Mouse (Mus musculus): ENCODE data around the gene Arvcf. TPM values are rescaled to one million over a fixed set of nuclear protein-coding genes. Genes with fewer than 3 reads are reported as not detected.
A peak's percentile ranks its signal among the peaks of the same experiment; 100 is the strongest.

The Arvcf gene
- polyA plus RNA-seq, 1 experiment from 2014 or later, result 8.7 TPM

DNA sequence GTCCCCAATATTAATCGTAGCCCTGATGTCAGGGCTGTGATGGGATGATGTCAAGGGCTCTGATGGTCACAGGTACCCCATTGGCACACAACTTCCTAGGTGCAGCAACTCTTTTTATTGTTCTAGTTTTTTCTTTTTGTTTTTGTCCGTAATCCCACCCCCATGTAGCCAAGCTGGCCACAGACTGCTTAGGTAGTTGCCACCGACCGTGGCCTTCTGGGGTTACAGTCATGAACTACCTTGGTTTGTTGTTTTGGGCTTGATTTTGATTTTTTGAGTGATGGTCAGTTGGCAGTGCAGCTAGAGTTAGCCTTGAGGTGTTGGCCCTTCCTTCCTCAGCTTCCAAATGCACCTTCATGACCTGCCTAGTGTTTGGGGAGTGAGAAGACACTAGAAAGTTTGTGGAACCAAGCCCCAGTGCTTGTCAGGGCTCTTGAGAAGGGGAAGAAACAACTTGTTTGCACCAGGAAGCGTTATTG, 78.9 kb downstream of the Arvcf start, which contains the start of gene Comt:
Gene Comt (minus strand): TSS at position 51 of the 479 bp plus-strand sequence.
- Histone ChIP-seq H3K9ac (ENCODE audit: low read length) (peak within 1 kb of the TSS; percentile 87), H3K4me1 (replicated peaks; ENCODE audit: control insufficient read depth, insufficient read depth) (no peaks in the 10 kb centered on the region), H3K27ac (replicated peaks) (peak within 1 kb of the TSS; percentile 88), H3K4me2 (replicated peaks; ENCODE audit: low read depth) (peak within 1 kb of the TSS; percentile 87), H3K27me3 (ENCODE audit: control insufficient read depth, insufficient read depth, low read length) (no peaks in the 10 kb centered on the region), H3K36me3 (ENCODE audit: control insufficient read depth, insufficient read depth, low read length) (no peaks in the 10 kb centered on the region), H3K4me3 (ENCODE audit: low read depth, low read length) (peak within 1 kb of the TSS; percentile 77), H3K9me3 (ENCODE audit: control insufficient read depth, low read length) (no peaks in the 10 kb centered on the region)
- DNase-seq (ENCODE audit: low spot score) (no peak), ATAC-seq (ENCODE audit: low FRiP score, low TSS enrichment) (no peak)
- TF ChIP-seq CTCF (IDR thresholded peaks at IDR 0.05; ENCODE audit: low read depth) (no peak), EP300 (optimal IDR thresholded peaks at IDR 0.05) (no peak)
- 51% methylated on average over 5 of the region's 5 CpGs for WGBS

DNA sequence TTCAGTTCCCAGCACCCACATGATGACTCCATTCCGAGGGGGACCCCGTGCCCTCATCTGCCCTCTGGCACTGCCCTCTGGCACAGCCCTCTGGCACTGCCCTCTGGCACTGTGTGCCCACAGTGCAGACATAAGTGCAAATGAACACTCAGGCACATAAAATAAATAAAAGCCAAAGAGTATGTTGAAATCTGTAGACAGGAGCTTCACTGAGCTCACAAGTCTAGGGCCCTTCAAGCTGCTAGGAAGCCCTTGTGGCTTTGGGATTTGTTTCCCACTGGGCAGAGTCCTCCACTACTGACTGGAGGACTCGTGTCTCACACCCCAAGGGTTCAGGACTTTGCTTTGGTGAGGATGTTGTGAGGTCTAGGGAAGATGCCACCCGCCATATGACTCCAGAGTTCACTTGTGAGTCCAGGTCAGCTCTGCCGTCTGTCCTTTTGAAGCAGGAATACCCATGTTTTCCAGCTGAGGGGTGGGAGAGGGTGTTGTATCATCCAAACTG, 80.1 kb downstream of the Arvcf start:
- Histone ChIP-seq H3K36me3 (ENCODE audit: control insufficient read depth, insufficient read depth, low read length) (no peaks in the 10 kb centered on the region), H3K4me2 (replicated peaks; ENCODE audit: low read depth) (no peak overlapping the region), H3K4me1 (replicated peaks; ENCODE audit: control insufficient read depth, insufficient read depth) (no peaks in the 10 kb centered on the region), H3K4me3 (ENCODE audit: low read depth, low read length) (no peak overlapping the region), H3K9me3 (ENCODE audit: control insufficient read depth, low read length) (no peaks in the 10 kb centered on the region), H3K27me3 (ENCODE audit: control insufficient read depth, insufficient read depth, low read length) (no peaks in the 10 kb centered on the region), H3K27ac (replicated peaks) (peak overlapping the region; percentile 58), H3K9ac (ENCODE audit: low read length) (no peak overlapping the region)
- 81% methylated on average over 5 of the region's 5 CpGs for whole genome bisulfite sequencing
- ATAC-seq (ENCODE audit: low FRiP score, low TSS enrichment) (no peak), DNase-seq (ENCODE audit: low spot score) (no peak)
- TF ChIP-seq EP300 (optimal IDR thresholded peaks at IDR 0.05) (no peak), CTCF (IDR thresholded peaks at IDR 0.05; ENCODE audit: low read depth) (no peak)

GRCm38 (mm10) chr16:18428516-18429042, 80.6 kb downstream of the Arvcf start:
- H3K4me3 ChIP-seq (ENCODE audit: low read depth, low read length), result no peak overlapping the region
- H3K4me2 ChIP-seq (replicated peaks; ENCODE audit: low read depth), result no peak overlapping the region
- no peak for TF ChIP-seq EP300 (optimal IDR thresholded peaks at IDR 0.05)
- no peak for TF ChIP-seq CTCF (IDR thresholded peaks at IDR 0.05; ENCODE audit: low read depth)
- no peaks in the 10 kb centered on the region for H3K9me3 ChIP-seq (ENCODE audit: control insufficient read depth, low read length)
- no peaks in the 10 kb centered on the region for H3K4me1 ChIP-seq (replicated peaks; ENCODE audit: control insufficient read depth, insufficient read depth)
- ATAC-seq (ENCODE audit: low FRiP score, low TSS enrichment) (peak; percentile 50; the same call in 1 of the 2 replicates), DNase-seq (ENCODE audit: low spot score) (peak; percentile 41)
- WGBS, result 71% methylated on average over 7 of the region's 7 CpGs
- no peaks in the 10 kb centered on the region for H3K27me3 ChIP-seq (ENCODE audit: control insufficient read depth, insufficient read depth, low read length)
- no peaks in the 10 kb centered on the region for H3K36me3 ChIP-seq (ENCODE audit: control insufficient read depth, insufficient read depth, low read length)
- H3K9ac ChIP-seq (ENCODE audit: low read length), result peak overlapping the region; percentile 18; the same call in 1 of the 2 replicates
- peak overlapping the region; percentile 58 for H3K27ac ChIP-seq (replicated peaks)

DNA sequence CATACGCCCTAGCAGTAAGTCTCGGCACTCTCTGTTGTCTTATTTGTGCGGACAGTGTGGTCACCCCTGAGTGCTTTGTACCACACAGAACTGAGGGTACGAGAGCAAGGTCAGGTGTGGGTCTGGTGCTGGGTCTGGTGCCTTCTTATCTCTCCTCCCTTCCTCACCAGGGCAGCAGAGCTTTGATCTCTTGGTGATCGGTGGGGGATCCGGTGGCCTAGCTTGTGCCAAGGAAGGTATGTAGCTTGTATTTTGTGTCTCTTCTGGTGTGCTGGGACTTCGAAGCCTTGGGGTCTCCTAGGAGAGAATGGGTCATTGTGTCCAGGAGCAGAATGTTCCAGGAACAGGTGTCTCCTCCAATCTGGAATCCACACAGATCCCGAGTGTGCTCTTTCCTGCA, 81.7 kb downstream of the Arvcf start:
- ATAC-seq (ENCODE audit: low FRiP score, low TSS enrichment), result no peak; the same call in 1 of the 2 replicates
- no peak overlapping the region for H3K4me3 ChIP-seq (ENCODE audit: low read depth, low read length)
- H3K36me3 ChIP-seq (ENCODE audit: control insufficient read depth, insufficient read depth, low read length), result no peaks in the 10 kb centered on the region
- no peak overlapping the region for H3K9ac ChIP-seq (ENCODE audit: low read length)
- TF ChIP-seq CTCF (IDR thresholded peaks at IDR 0.05; ENCODE audit: low read depth), result no peak
- TF ChIP-seq EP300 (optimal IDR thresholded peaks at IDR 0.05), result no peak
- no peak overlapping the region for H3K4me2 ChIP-seq (replicated peaks; ENCODE audit: low read depth)
- H3K4me1 ChIP-seq (replicated peaks; ENCODE audit: control insufficient read depth, insufficient read depth), result no peaks in the 10 kb centered on the region
- peak overlapping the region; percentile 77 for H3K27ac ChIP-seq (replicated peaks)
- no peaks in the 10 kb centered on the region for H3K27me3 ChIP-seq (ENCODE audit: control insufficient read depth, insufficient read depth, low read length)
- no peaks in the 10 kb centered on the region for H3K9me3 ChIP-seq (ENCODE audit: control insufficient read depth, low read length)
- no peak for DNase-seq (ENCODE audit: low spot score)
- WGBS, result 88% methylated on average over 8 of the region's 8 CpGs

DNA sequence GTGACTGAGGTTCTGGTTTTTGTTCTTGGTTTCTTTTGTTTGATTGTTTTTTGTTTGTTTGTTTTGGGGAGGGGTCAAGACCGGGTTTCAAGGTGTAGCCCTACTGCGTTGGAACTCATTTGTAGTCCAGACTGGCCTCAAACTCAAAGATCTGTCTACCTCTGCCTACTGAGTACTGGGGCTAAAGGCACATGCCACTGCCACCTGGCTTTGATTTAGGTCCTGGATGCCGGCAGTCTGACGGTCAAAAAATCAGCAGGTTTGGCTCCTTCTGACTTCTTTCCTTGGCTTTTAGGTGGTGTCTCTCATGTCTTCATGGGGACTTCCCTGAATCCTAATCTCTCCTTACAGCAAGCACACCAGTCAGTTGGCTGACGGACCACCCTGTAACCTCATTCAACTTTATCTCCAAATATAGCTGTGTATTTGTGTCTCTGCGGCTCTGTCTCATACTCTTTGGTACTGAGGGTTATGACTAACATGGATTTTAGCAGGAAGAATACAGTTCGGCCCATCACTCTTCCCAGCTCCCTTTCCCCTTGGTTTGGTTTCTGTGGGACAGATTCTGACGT, 82.7 kb downstream of the Arvcf start:
- no peaks in the 10 kb centered on the region for H3K27me3 ChIP-seq (ENCODE audit: control insufficient read depth, insufficient read depth, low read length)
- TF ChIP-seq CTCF (IDR thresholded peaks at IDR 0.05; ENCODE audit: low read depth) (0 out of 2 replicates have a peak, but pooled peaks have one; percentile 2), EP300 (optimal IDR thresholded peaks at IDR 0.05) (no peak)
- H3K9me3 ChIP-seq (ENCODE audit: control insufficient read depth, low read length), result no peaks in the 10 kb centered on the region
- no peak overlapping the region for H3K4me3 ChIP-seq (ENCODE audit: low read depth, low read length)
- H3K27ac ChIP-seq (replicated peaks), result no peak overlapping the region
- 72% methylated on average over 8 of the region's 8 CpGs for WGBS
- H3K9ac ChIP-seq (ENCODE audit: low read length), result no peak overlapping the region
- no peak for ATAC-seq (ENCODE audit: low FRiP score, low TSS enrichment)
- H3K4me2 ChIP-seq (replicated peaks; ENCODE audit: low read depth), result no peak overlapping the region
- no peaks in the 10 kb centered on the region for H3K4me1 ChIP-seq (replicated peaks; ENCODE audit: control insufficient read depth, insufficient read depth)
- no peak for DNase-seq (ENCODE audit: low spot score)
- H3K36me3 ChIP-seq (ENCODE audit: control insufficient read depth, insufficient read depth, low read length), result no peaks in the 10 kb centered on the region

DNA sequence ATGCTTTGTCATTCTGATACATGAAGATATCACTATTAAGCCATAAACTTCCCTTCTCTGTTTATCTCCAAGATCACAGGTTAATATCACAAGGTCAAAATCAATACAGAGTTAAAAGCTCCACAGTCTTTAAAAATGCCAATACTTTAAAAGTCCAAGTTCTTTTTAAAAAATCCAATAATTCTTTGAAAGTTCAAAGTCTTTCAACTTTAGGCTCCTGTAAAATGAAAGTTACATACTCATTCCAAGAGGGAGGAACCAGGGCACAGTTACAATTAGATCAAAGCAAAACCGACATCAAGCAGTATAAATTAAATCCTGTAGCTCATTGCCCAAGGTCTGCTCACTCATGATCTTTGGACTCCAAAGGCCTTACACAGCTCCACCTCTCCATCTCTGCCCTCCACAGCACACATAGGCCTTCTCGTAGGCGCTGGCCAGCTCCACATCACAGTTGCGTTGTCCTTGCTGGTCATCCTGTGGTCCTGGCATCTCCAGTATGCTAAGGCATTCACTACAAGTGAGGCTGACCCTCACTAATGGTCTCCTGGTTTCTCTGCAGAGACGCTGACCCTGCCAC, 85.4 kb downstream of the Arvcf start:
- ATAC-seq (ENCODE audit: low FRiP score, low TSS enrichment) (no peak), DNase-seq (ENCODE audit: low spot score) (no peak)
- H3K4me2 ChIP-seq (replicated peaks; ENCODE audit: low read depth), result no peak overlapping the region
- peaks cover 2% of the 10 kb centered on the region; the same call in 1 of the 2 replicates for H3K36me3 ChIP-seq (ENCODE audit: control insufficient read depth, insufficient read depth, low read length)
- H3K4me3 ChIP-seq (ENCODE audit: low read depth, low read length), result no peak overlapping the region
- H3K4me1 ChIP-seq (replicated peaks; ENCODE audit: control insufficient read depth, insufficient read depth), result no peaks in the 10 kb centered on the region
- WGBS, result 86% methylated on average over 5 of the region's 5 CpGs
- H3K9me3 ChIP-seq (ENCODE audit: control insufficient read depth, low read length), result no peaks in the 10 kb centered on the region
- no peak overlapping the region for H3K27ac ChIP-seq (replicated peaks)
- no peaks in the 10 kb centered on the region for H3K27me3 ChIP-seq (ENCODE audit: control insufficient read depth, insufficient read depth, low read length)
- TF ChIP-seq EP300 (optimal IDR thresholded peaks at IDR 0.05) (no peak), CTCF (IDR thresholded peaks at IDR 0.05; ENCODE audit: low read depth) (no peak)
- no peak overlapping the region for H3K9ac ChIP-seq (ENCODE audit: low read length)
